Mouse (Mus musculus): Measurements from ENCODE around the gene Atp10a.
A peak's percentile ranks its signal among the peaks of the same experiment; 100 is the strongest.

Gene Atp10a

GRCm38 (mm10) chr7:58740196-58740595, 84.2 kb downstream of the Atp10a start:
- DNase-seq, result no peak

GRCm38 (mm10) chr7:58740842-58741241, 84.9 kb downstream of the Atp10a start:
- no peak for DNase-seq

GRCm38 (mm10) chr7:58742009-58742408, 86.0 kb downstream of the Atp10a start:
- DNase-seq, result no peak

GRCm38 (mm10) chr7:58742648-58743047, 86.7 kb downstream of the Atp10a start:
- no peak for DNase-seq

GRCm38 (mm10) chr7:58743362-58744320, 87.7 kb downstream of the Atp10a start:
- no peak for DNase-seq

GRCm38 (mm10) chr7:58746817-58747216, 90.9 kb downstream of the Atp10a start:
- DNase-seq, result no peak

- DNase-seq, result peak; percentile 12 to 15
These were observed 94.1 kb downstream of the Atp10a start for GRCm38 (mm10) chr7:58749904-58750612.

- no peak for DNase-seq
These were observed 96.1 kb downstream of the Atp10a start for GRCm38 (mm10) chr7:58752041-58752440.

GRCm38 (mm10) chr7:58754076-58754475, 98.1 kb downstream of the Atp10a start:
- DNase-seq, result no peak

GRCm38 (mm10) chr7:58754536-58754935, 98.6 kb downstream of the Atp10a start:
- DNase-seq, result no peak

GRCm38 (mm10) chr7:58755083-58755482, 99.1 kb downstream of the Atp10a start:
- DNase-seq, result no peak

GRCm38 (mm10) chr7:58755846-58756245, 99.9 kb downstream of the Atp10a start:
- no peak for DNase-seq

- DNase-seq, result no peak
These were observed 101.4 kb downstream of the Atp10a start for GRCm38 (mm10) chr7:58757331-58757730.

GRCm38 (mm10) chr7:58758396-58758795, 102.4 kb downstream of the Atp10a start:
- no peak for DNase-seq

- no peak for DNase-seq
These were observed 103.3 kb downstream of the Atp10a start for GRCm38 (mm10) chr7:58759265-58759664.

- peak; percentile 58 to 76 for DNase-seq
These were observed 111.3 kb downstream of the Atp10a start for GRCm38 (mm10) chr7:58767257-58767656.

GRCm38 (mm10) chr7:58768253-58768652, 112.3 kb downstream of the Atp10a start:
- DNase-seq, result no peak

- DNase-seq, result peak; percentile 22 to 57
These were observed 114.3 kb downstream of the Atp10a start for GRCm38 (mm10) chr7:58770254-58770653.

- DNase-seq, result no peak
These were observed 116.2 kb downstream of the Atp10a start for GRCm38 (mm10) chr7:58772048-58772690.

GRCm38 (mm10) chr7:58779146-58779545, 123.2 kb downstream of the Atp10a start:
- no peak for DNase-seq

- DNase-seq, result no peak
These were observed 131.0 kb downstream of the Atp10a start for GRCm38 (mm10) chr7:58786986-58787385.

GRCm38 (mm10) chr7:58787585-58787984, 131.6 kb downstream of the Atp10a start:
- DNase-seq, result no peak
